Mouse (Mus musculus) neural tube, embryonic 13.5 days (tissue): ENCODE results near the gene Hcfc1r1. TPM values are rescaled to one million over a fixed set of nuclear protein-coding genes. Genes with fewer than 3 reads are reported as not detected.
A peak's percentile ranks its signal among the peaks of the same experiment; 100 is the strongest.

Source experiments
- ATAC-seq: fragments of 200-750 bp; cut with Nextera tagmentation; 2 replicates; pipeline ENCODE4 v1.8.0; 2017; ENCODE audit warnings: low read depth, mild to moderate bottlenecking, moderate TSS enrichment, moderate library complexity
- H3K27ac ChIP-seq: fragments of 300-500 bp; sonication (generic); replicated peaks from 2 replicates; pipeline ENCODE4 v1.5.1; 2015; ENCODE audit warnings: moderate library complexity, mild to moderate bottlenecking, inconsistent platforms
- H3K27me3 ChIP-seq: fragments of 300-500 bp; sonication (generic); 2 replicates; pipeline ENCODE4 v1.6.1; 2015; ENCODE audit warnings: mild to moderate bottlenecking, inconsistent platforms
- H3K36me3 ChIP-seq: fragments of 300-500 bp; sonication (generic); 2 replicates; pipeline ENCODE4 v1.6.1; 2015; ENCODE audit warnings: mild to moderate bottlenecking, inconsistent platforms
- H3K4me1 ChIP-seq: fragments of 300-500 bp; sonication (generic); replicated peaks from 2 replicates; pipeline ENCODE4 v1.6.1; 2015; ENCODE audit warnings: inconsistent platforms
- H3K4me2 ChIP-seq: fragments of 300-500 bp; sonication (generic); 2 replicates; pipeline ENCODE4 v1.6.1; 2015; ENCODE audit warnings: inconsistent platforms, mild to moderate bottlenecking, moderate library complexity
- H3K4me3 ChIP-seq: fragments of 300-500 bp; sonication (generic); 2 replicates; pipeline ENCODE4 v1.5.1; 2015; ENCODE audit warnings: mild to moderate bottlenecking, inconsistent platforms
- H3K9ac ChIP-seq: fragments of 300-500 bp; sonication (generic); 2 replicates; pipeline ENCODE4 v1.6.1; 2015; ENCODE audit warnings: moderate library complexity, mild to moderate bottlenecking, inconsistent platforms
- H3K9me3 ChIP-seq: fragments of 300-500 bp; sonication (generic); 2 replicates; pipeline ENCODE4 v1.6.1; 2016; ENCODE audit warnings: inconsistent platforms
- WGBS: fragments of 180-500 bp; shearing (Covaris S2); methylation state at CpG from one replicate; pipeline ENCODE4 v1.1.7; 2015; 5-methylcytosine and 5-hydroxymethylcytosine counted together
- polyA plus RNA-seq: library from polyadenylated mRNA; unstranded; fragments of >200 nt; fragmentation: Nextera tagmentation; extraction: Ambion mirVana; gene quantifications from 2 replicates; pipeline ENCODE4 v1.2.1, GENCODE M21; 2015

Hcfc1r1 gene
- polyA plus RNA-seq, 1 experiment from 2014 or later: 132 TPM

- Histone ChIP-seq H3K9me3 (no peaks in the 10 kb centered on the region), H3K27me3 (peaks cover 72% of the 10 kb centered on the region), H3K4me3 (peak overlapping the region; percentile 44), H3K4me2 (peak overlapping the region; percentile 88), H3K27ac (no peak overlapping the region), H3K4me1 (peaks cover 60% of the 10 kb centered on the region), H3K36me3 (no peaks in the 10 kb centered on the region), H3K9ac (peak overlapping the region; percentile 63)
- ATAC-seq: no peak
- under 1% methylated on average over 37 of the region's 37 CpGs for WGBS
Observed at GRCm38 (mm10) chr17:23676473-23677031, 3.2 kb downstream of the Hcfc1r1 start.

- no peaks in the 10 kb centered on the region for H3K36me3 ChIP-seq
- peaks cover 54% of the 10 kb centered on the region for H3K4me1 ChIP-seq
- no peak within 1 kb of the TSS for H3K27ac ChIP-seq
- H3K4me2 ChIP-seq: peak within 1 kb of the TSS; percentile 88
- H3K9me3 ChIP-seq: no peaks in the 10 kb centered on the region
- ATAC-seq: no peak
- under 1% methylated on average over 34 of the region's 34 CpGs for WGBS
- peak within 1 kb of the TSS; percentile 44 for H3K4me3 ChIP-seq
- peaks cover 79% of the 10 kb centered on the region for H3K27me3 ChIP-seq
- H3K9ac ChIP-seq: peak within 1 kb of the TSS; percentile 63
Observed at GRCm38 (mm10) chr17:23677236-23677679, 3.9 kb downstream of the Hcfc1r1 start, which contains the start of gene Tnfrsf12a. Gene Tnfrsf12a (minus strand): TSS chr17:23677468.

- Histone ChIP-seq H3K9ac (no peak within 1 kb of the TSS), H3K9me3 (no peaks in the 10 kb centered on the region), H3K27me3 (peaks cover 96% of the 10 kb centered on the region), H3K36me3 (no peaks in the 10 kb centered on the region), H3K4me3 (no peak within 1 kb of the TSS), H3K4me1 (peaks cover 50% of the 10 kb centered on the region), H3K4me2 (peak within 1 kb of the TSS; percentile 9; the same call in 1 of the 2 replicates), H3K27ac (no peak within 1 kb of the TSS)
- WGBS: 1% methylated on average over 38 of the region's 38 CpGs
- no peak for ATAC-seq
Observed at GRCm38 (mm10) chr17:23679127-23679835, 5.9 kb downstream of the Hcfc1r1 start, which contains the start of gene Cldn6. Gene Cldn6 (plus strand): TSS chr17:23679249.

GRCm38 (mm10) chr17:23680336-23680735 lies 6.9 kb downstream of the Hcfc1r1 start:
- Histone ChIP-seq H3K4me3 (no peak overlapping the region), H3K9ac (no peak overlapping the region), H3K27ac (no peak overlapping the region), H3K27me3 (peaks cover 94% of the 10 kb centered on the region), H3K36me3 (no peaks in the 10 kb centered on the region), H3K4me1 (peaks cover 42% of the 10 kb centered on the region), H3K9me3 (no peaks in the 10 kb centered on the region), H3K4me2 (no peak overlapping the region)
- ATAC-seq: no peak
- WGBS: 66% methylated on average over 9 of the region's 9 CpGs

- 79% methylated on average over 10 of the region's 10 CpGs for WGBS
- ATAC-seq: no peak
- peaks cover 90% of the 10 kb centered on the region for H3K27me3 ChIP-seq
Observed at GRCm38 (mm10) chr17:23681086-23681485, 7.7 kb downstream of the Hcfc1r1 start.

GRCm38 (mm10) chr17:23682092-23682491 lies 8.7 kb downstream of the Hcfc1r1 start:
- no peaks in the 10 kb centered on the region for H3K36me3 ChIP-seq
- H3K4me1 ChIP-seq: peaks cover 25% of the 10 kb centered on the region
- H3K9ac ChIP-seq: no peak overlapping the region
- H3K27ac ChIP-seq: no peak overlapping the region
- peaks cover 80% of the 10 kb centered on the region for H3K27me3 ChIP-seq
- no peak overlapping the region for H3K4me3 ChIP-seq
- 61% methylated on average over 4 of the region's 4 CpGs for WGBS
- ATAC-seq: no peak
- H3K4me2 ChIP-seq: no peak overlapping the region
- no peaks in the 10 kb centered on the region for H3K9me3 ChIP-seq

More at GRCm38 (mm10) chr17:23681086-23681485, 7.7 kb downstream of the Hcfc1r1 start:
- H3K9ac ChIP-seq: no peak overlapping the region
- peaks cover 35% of the 10 kb centered on the region for H3K4me1 ChIP-seq
- H3K4me2 ChIP-seq: no peak overlapping the region
- H3K27ac ChIP-seq: no peak overlapping the region
- H3K36me3 ChIP-seq: no peaks in the 10 kb centered on the region
- H3K9me3 ChIP-seq: no peaks in the 10 kb centered on the region
- H3K4me3 ChIP-seq: no peak overlapping the region

- no peaks in the 10 kb centered on the region for H3K9me3 ChIP-seq
- no peak overlapping the region for H3K9ac ChIP-seq
- no peak for ATAC-seq
- H3K4me1 ChIP-seq: peaks cover 21% of the 10 kb centered on the region
- H3K27ac ChIP-seq: no peak overlapping the region
- peaks cover 78% of the 10 kb centered on the region for H3K27me3 ChIP-seq
- H3K36me3 ChIP-seq: no peaks in the 10 kb centered on the region
- H3K4me3 ChIP-seq: no peak overlapping the region
- 56% methylated on average over 3 of the region's 3 CpGs for WGBS
- H3K4me2 ChIP-seq: no peak overlapping the region
Observed at GRCm38 (mm10) chr17:23682530-23682929, 9.1 kb downstream of the Hcfc1r1 start.

- no peaks in the 10 kb centered on the region for H3K36me3 ChIP-seq
- H3K4me1 ChIP-seq: peaks cover 18% of the 10 kb centered on the region
- WGBS: 17% methylated on average over 15 of the region's 15 CpGs
- H3K9me3 ChIP-seq: no peaks in the 10 kb centered on the region
- H3K4me2 ChIP-seq: no peak overlapping the region; the same call in 1 of the 2 replicates
- H3K9ac ChIP-seq: no peak overlapping the region
- no peak for ATAC-seq
- no peak overlapping the region for H3K27ac ChIP-seq
- no peak overlapping the region for H3K4me3 ChIP-seq
- H3K27me3 ChIP-seq: peaks cover 71% of the 10 kb centered on the region
Observed at GRCm38 (mm10) chr17:23683226-23683625, 9.8 kb downstream of the Hcfc1r1 start.

GRCm38 (mm10) chr17:23683856-23684672 lies 10.7 kb downstream of the Hcfc1r1 start, which contains the start of gene Cldn9:
Gene Cldn9 (minus strand): TSS chr17:23684026.
- Histone ChIP-seq H3K4me2 (no peak within 1 kb of the TSS; the same call in 1 of the 2 replicates), H3K9ac (no peak within 1 kb of the TSS), H3K4me1 (peaks cover 18% of the 10 kb centered on the region), H3K27me3 (peaks cover 62% of the 10 kb centered on the region), H3K4me3 (no peak within 1 kb of the TSS), H3K27ac (no peak within 1 kb of the TSS), H3K9me3 (no peaks in the 10 kb centered on the region), H3K36me3 (no peaks in the 10 kb centered on the region)
- ATAC-seq: peak; percentile 44; the same call in 1 of the 2 replicates
- WGBS: 14% methylated on average over 15 of the region's 15 CpGs

- Histone ChIP-seq H3K9me3 (no peaks in the 10 kb centered on the region), H3K9ac (no peak overlapping the region), H3K4me3 (no peak overlapping the region), H3K4me2 (no peak overlapping the region), H3K36me3 (no peaks in the 10 kb centered on the region), H3K27me3 (peaks cover 26% of the 10 kb centered on the region), H3K4me1 (peaks cover 7% of the 10 kb centered on the region), H3K27ac (no peak overlapping the region)
- WGBS: 47% methylated on average over 1 of the region's 1 CpGs
- ATAC-seq: no peak
Observed at GRCm38 (mm10) chr17:23694491-23694890, 21.1 kb downstream of the Hcfc1r1 start.

- Histone ChIP-seq H3K9ac (no peak overlapping the region), H3K9me3 (no peaks in the 10 kb centered on the region), H3K4me1 (peaks cover 11% of the 10 kb centered on the region), H3K27ac (no peak overlapping the region), H3K4me3 (no peak overlapping the region), H3K36me3 (no peaks in the 10 kb centered on the region), H3K4me2 (no peak overlapping the region), H3K27me3 (peaks cover 28% of the 10 kb centered on the region)
- WGBS: 7% methylated on average over 3 of the region's 3 CpGs
- ATAC-seq: no peak
Observed at GRCm38 (mm10) chr17:23695801-23696200, 22.4 kb downstream of the Hcfc1r1 start.
